In the genomic region with DNA sequence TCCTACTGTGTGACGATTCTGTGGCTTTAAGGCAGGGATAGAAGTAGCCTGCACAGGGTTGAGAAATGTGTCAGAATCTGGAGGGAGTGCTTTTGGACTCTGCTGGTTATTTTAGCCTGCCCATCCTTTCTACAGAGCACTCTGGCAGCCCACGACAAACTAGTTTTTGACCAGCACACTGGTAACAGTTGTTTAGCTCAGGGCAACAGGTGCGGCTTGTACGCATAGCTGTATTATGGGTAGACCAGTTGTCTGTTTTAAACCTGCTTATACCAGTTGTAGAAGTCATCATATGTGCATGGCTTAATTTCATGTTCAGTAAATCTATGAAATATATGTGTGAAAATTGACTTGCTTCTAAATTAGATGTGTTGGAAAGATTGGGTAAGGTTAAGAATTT, we compare ENCODE assay signal across 20 mouse cellular contexts.
"Had no signal": no experiment of that assay in that cellular context is flagged by ENCODE, and none has a peak within 500 bp of the region (broad histone marks: within the 10 kb centered on the region; RNA-seq: fewer than 3 reads in every experiment).

No protein-coding gene starts in this region.

- H3K36me3 ChIP-seq: liver, embryonic 15.5 days; lung, embryonic 15.5 days; midbrain, embryonic 15.5 days; neural tube, embryonic 13.5 days; neural tube, embryonic 15.5 days had no signal

- H3K4me2 ChIP-seq: liver, embryonic 15.5 days; lung, embryonic 15.5 days; midbrain, embryonic 11.5 days; midbrain, embryonic 13.5 days; midbrain, embryonic 15.5 days; neural tube, embryonic 13.5 days; neural tube, embryonic 15.5 days had no signal

- H3K27ac ChIP-seq: liver, embryonic 15.5 days; lung, embryonic 15.5 days; midbrain, embryonic 13.5 days; midbrain, embryonic 15.5 days; neural tube, embryonic 13.5 days; neural tube, embryonic 15.5 days had no signal

- H3K9me3 ChIP-seq: liver, embryonic 15.5 days; lung, embryonic 15.5 days; midbrain, embryonic 15.5 days; neural tube, embryonic 13.5 days; neural tube, embryonic 15.5 days had no signal

- H3K27me3 ChIP-seq: liver, embryonic 15.5 days; lung, embryonic 15.5 days; midbrain, embryonic 13.5 days; midbrain, embryonic 15.5 days; neural tube, embryonic 13.5 days; neural tube, embryonic 15.5 days had no signal

- H3K4me1 ChIP-seq: midbrain, embryonic 15.5 days had no signal

- H3K9ac ChIP-seq: liver, embryonic 15.5 days; liver, postnatal 0 days; lung, embryonic 15.5 days; midbrain, embryonic 13.5 days; midbrain, embryonic 15.5 days; neural tube, embryonic 13.5 days; neural tube, embryonic 15.5 days had no signal

- ATAC-seq: liver, postnatal 0 days; lung, postnatal 0 days; midbrain, embryonic 13.5 days; midbrain, embryonic 15.5 days had no signal

- H3K4me3 ChIP-seq: liver, embryonic 15.5 days; lung, embryonic 15.5 days; midbrain, embryonic 13.5 days; midbrain, embryonic 15.5 days; neural tube, embryonic 13.5 days; neural tube, embryonic 15.5 days had no signal

- DNase-seq: liver, postnatal 0 days; lung, adult 2 months; lung, postnatal 14 days; lung, postnatal 36 days; retina, postnatal 1 day; right cerebral cortex, adult 18-20 months; right cerebral cortex, postnatal 25 days; right cerebral cortex, postnatal 4 days; spleen, adult 18-20 months; thymus, adult 18-20 months; thymus, postnatal 14 days; thymus, postnatal 4 days had no signal
